Mouse (Mus musculus): ENCODE data around the gene Rpl19. TPM values are rescaled to one million over a fixed set of nuclear protein-coding genes. Genes with fewer than 3 reads are reported as not detected.

Gene Rpl19
- polyA plus RNA-seq, 1 experiment from 2014 or later: 970 TPM

DNA sequence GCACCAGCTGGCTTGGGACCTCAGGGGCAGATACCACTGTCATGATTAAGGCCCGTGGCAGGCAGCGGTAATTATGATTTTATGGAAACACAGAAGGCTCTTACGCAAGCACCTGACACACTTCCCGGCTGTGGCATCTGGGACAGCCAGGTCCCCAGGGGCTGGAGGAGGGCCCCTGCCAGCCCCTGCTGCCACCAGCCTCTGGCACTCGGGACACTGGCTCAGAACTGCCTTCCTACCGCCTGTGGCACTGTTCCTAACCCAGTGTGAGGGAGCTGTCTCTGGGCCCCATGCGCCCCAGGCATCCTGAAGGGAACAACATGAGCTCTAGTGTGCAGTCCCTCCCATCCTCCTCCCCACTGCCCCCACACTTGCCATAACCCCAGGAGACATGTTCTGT is 33.2 kb downstream of the Rpl19 start:
- 59% methylated on average over 7 of the region's 7 CpGs for WGBS
- Histone ChIP-seq H3K4me1 (replicated peaks; ENCODE audit: control insufficient read depth, insufficient read depth, low read length) (no peaks in the 10 kb centered on the region; the same call in 1 of the 2 replicates), H3K36me3 (ENCODE audit: control insufficient read depth, insufficient read depth, low read length) (no peaks in the 10 kb centered on the region), H3K9ac (ENCODE audit: low read depth, low read length) (no peak overlapping the region), H3K4me2 (replicated peaks; ENCODE audit: low read depth, low read length) (no peak overlapping the region), H3K9me3 (ENCODE audit: control insufficient read depth, low read length) (no peaks in the 10 kb centered on the region), H3K27ac (ENCODE audit: low read depth, low read length) (no peak overlapping the region), H3K4me3 (ENCODE audit: low read depth, low read length) (no peak overlapping the region), H3K27me3 (ENCODE audit: control insufficient read depth, insufficient read depth, low read length) (peaks cover 2% of the 10 kb centered on the region; the same call in 1 of the 2 replicates)
- no peak for ATAC-seq (ENCODE audit: low FRiP score)
- peak; percentile 23 for DNase-seq (ENCODE audit: low spot score)

- 69% methylated on average over 5 of the region's 5 CpGs for WGBS
- H3K4me1 ChIP-seq (replicated peaks; ENCODE audit: control insufficient read depth, insufficient read depth, low read length): no peaks in the 10 kb centered on the region; the same call in 1 of the 2 replicates
- ATAC-seq (ENCODE audit: low FRiP score) (no peak), DNase-seq (ENCODE audit: low spot score) (no peak)
- H3K27ac ChIP-seq (ENCODE audit: low read depth, low read length): no peak overlapping the region
- no peak overlapping the region for H3K9ac ChIP-seq (ENCODE audit: low read depth, low read length)
- H3K4me2 ChIP-seq (replicated peaks; ENCODE audit: low read depth, low read length): no peak overlapping the region
- no peaks in the 10 kb centered on the region for H3K9me3 ChIP-seq (ENCODE audit: control insufficient read depth, low read length)
- no peak overlapping the region for H3K4me3 ChIP-seq (ENCODE audit: low read depth, low read length)
- H3K27me3 ChIP-seq (ENCODE audit: control insufficient read depth, insufficient read depth, low read length): no peaks in the 10 kb centered on the region
- no peaks in the 10 kb centered on the region for H3K36me3 ChIP-seq (ENCODE audit: control insufficient read depth, insufficient read depth, low read length)
Observed at GRCm38 (mm10) chr11:98060104-98060692, 33.7 kb downstream of the Rpl19 start.

GRCm38 (mm10) chr11:98061441-98061840 is 34.9 kb downstream of the Rpl19 start:
- Histone ChIP-seq H3K4me3 (ENCODE audit: low read depth, low read length) (no peak overlapping the region), H3K9me3 (ENCODE audit: control insufficient read depth, low read length) (no peaks in the 10 kb centered on the region), H3K4me2 (replicated peaks; ENCODE audit: low read depth, low read length) (no peak overlapping the region), H3K4me1 (replicated peaks; ENCODE audit: control insufficient read depth, insufficient read depth, low read length) (no peaks in the 10 kb centered on the region; the same call in 1 of the 2 replicates), H3K27ac (ENCODE audit: low read depth, low read length) (no peak overlapping the region), H3K36me3 (ENCODE audit: control insufficient read depth, insufficient read depth, low read length) (no peaks in the 10 kb centered on the region), H3K27me3 (ENCODE audit: control insufficient read depth, insufficient read depth, low read length) (no peaks in the 10 kb centered on the region), H3K9ac (ENCODE audit: low read depth, low read length) (no peak overlapping the region)
- 78% methylated on average over 3 of the region's 3 CpGs for WGBS
- DNase-seq (ENCODE audit: low spot score): no peak
- no peak for ATAC-seq (ENCODE audit: low FRiP score)

DNA sequence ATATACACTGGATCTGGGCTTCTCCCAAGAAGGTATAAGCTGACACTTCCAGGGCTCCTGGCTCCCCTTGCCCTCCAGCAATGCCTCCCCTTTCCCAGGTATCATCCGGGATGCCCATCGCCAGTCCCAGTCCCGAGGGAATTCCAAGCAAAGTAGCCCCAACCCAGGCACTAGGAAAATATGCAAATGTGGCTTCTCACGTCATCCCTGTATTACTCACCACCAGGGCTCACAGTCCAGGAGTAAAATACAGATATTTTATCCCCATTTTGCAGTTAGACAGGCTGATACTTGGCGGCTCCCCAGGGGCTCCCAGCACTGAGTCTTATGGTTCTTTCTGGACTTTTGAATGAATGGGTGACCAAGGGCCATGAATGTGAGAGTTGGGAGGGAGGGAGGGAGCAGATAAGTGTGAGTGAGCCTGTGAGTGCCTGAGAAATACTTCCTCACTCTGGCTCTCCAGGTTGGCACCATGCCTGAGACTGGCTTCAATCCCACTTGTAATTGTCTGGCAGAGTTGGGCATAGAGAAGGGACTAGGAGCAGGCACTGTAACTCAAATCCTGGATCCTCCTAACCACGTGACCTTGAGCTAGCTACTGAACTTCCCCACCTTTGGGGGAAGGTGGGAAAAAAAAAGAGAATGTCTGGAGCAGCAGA is 35.5 kb downstream of the Rpl19 start:
- Histone ChIP-seq H3K4me1 (replicated peaks; ENCODE audit: control insufficient read depth, insufficient read depth, low read length) (no peaks in the 10 kb centered on the region; the same call in 1 of the 2 replicates), H3K9ac (ENCODE audit: low read depth, low read length) (no peak overlapping the region), H3K27me3 (ENCODE audit: control insufficient read depth, insufficient read depth, low read length) (no peaks in the 10 kb centered on the region), H3K4me2 (replicated peaks; ENCODE audit: low read depth, low read length) (no peak overlapping the region), H3K4me3 (ENCODE audit: low read depth, low read length) (no peak overlapping the region), H3K36me3 (ENCODE audit: control insufficient read depth, insufficient read depth, low read length) (no peaks in the 10 kb centered on the region), H3K27ac (ENCODE audit: low read depth, low read length) (no peak overlapping the region), H3K9me3 (ENCODE audit: control insufficient read depth, low read length) (no peaks in the 10 kb centered on the region)
- 63% methylated on average over 6 of the region's 6 CpGs for WGBS
- no peak for ATAC-seq (ENCODE audit: low FRiP score)
- DNase-seq (ENCODE audit: low spot score): no peak

GRCm38 (mm10) chr11:98066201-98066600 is 39.7 kb downstream of the Rpl19 start:
- Histone ChIP-seq H3K27me3 (ENCODE audit: control insufficient read depth, insufficient read depth, low read length) (no peaks in the 10 kb centered on the region), H3K27ac (ENCODE audit: low read depth, low read length) (no peak overlapping the region), H3K4me2 (replicated peaks; ENCODE audit: low read depth, low read length) (no peak overlapping the region), H3K9ac (ENCODE audit: low read depth, low read length) (no peak overlapping the region), H3K9me3 (ENCODE audit: control insufficient read depth, low read length) (no peaks in the 10 kb centered on the region), H3K4me1 (replicated peaks; ENCODE audit: control insufficient read depth, insufficient read depth, low read length) (no peaks in the 10 kb centered on the region), H3K4me3 (ENCODE audit: low read depth, low read length) (no peak overlapping the region), H3K36me3 (ENCODE audit: control insufficient read depth, insufficient read depth, low read length) (no peaks in the 10 kb centered on the region)
- WGBS: 94% methylated on average over 12 of the region's 12 CpGs
- ATAC-seq (ENCODE audit: low FRiP score) (no peak), DNase-seq (ENCODE audit: low spot score) (no peak)

GRCm38 (mm10) chr11:98067255-98067654 is 40.7 kb downstream of the Rpl19 start:
- no peak overlapping the region for H3K4me2 ChIP-seq (replicated peaks; ENCODE audit: low read depth, low read length)
- no peak overlapping the region for H3K9ac ChIP-seq (ENCODE audit: low read depth, low read length)
- H3K27me3 ChIP-seq (ENCODE audit: control insufficient read depth, insufficient read depth, low read length): no peaks in the 10 kb centered on the region
- ATAC-seq (ENCODE audit: low FRiP score) (no peak), DNase-seq (ENCODE audit: low spot score) (no peak)
- no peaks in the 10 kb centered on the region for H3K36me3 ChIP-seq (ENCODE audit: control insufficient read depth, insufficient read depth, low read length)
- no peak overlapping the region for H3K27ac ChIP-seq (ENCODE audit: low read depth, low read length)
- 92% methylated on average over 21 of the region's 21 CpGs for WGBS
- no peaks in the 10 kb centered on the region for H3K4me1 ChIP-seq (replicated peaks; ENCODE audit: control insufficient read depth, insufficient read depth, low read length)
- no peak overlapping the region for H3K4me3 ChIP-seq (ENCODE audit: low read depth, low read length)
- H3K9me3 ChIP-seq (ENCODE audit: control insufficient read depth, low read length): no peaks in the 10 kb centered on the region

- H3K4me1 ChIP-seq (replicated peaks; ENCODE audit: control insufficient read depth, insufficient read depth, low read length): no peaks in the 10 kb centered on the region
- no peaks in the 10 kb centered on the region for H3K9me3 ChIP-seq (ENCODE audit: control insufficient read depth, low read length)
- ATAC-seq (ENCODE audit: low FRiP score) (no peak), DNase-seq (ENCODE audit: low spot score) (no peak)
- H3K36me3 ChIP-seq (ENCODE audit: control insufficient read depth, insufficient read depth, low read length): no peaks in the 10 kb centered on the region
- H3K4me3 ChIP-seq (ENCODE audit: low read depth, low read length): no peak overlapping the region
- H3K9ac ChIP-seq (ENCODE audit: low read depth, low read length): no peak overlapping the region
- 88% methylated on average over 4 of the region's 4 CpGs for WGBS
- no peaks in the 10 kb centered on the region for H3K27me3 ChIP-seq (ENCODE audit: control insufficient read depth, insufficient read depth, low read length)
- H3K27ac ChIP-seq (ENCODE audit: low read depth, low read length): no peak overlapping the region
- no peak overlapping the region for H3K4me2 ChIP-seq (replicated peaks; ENCODE audit: low read depth, low read length)
Observed at GRCm38 (mm10) chr11:98073442-98073841, 46.9 kb downstream of the Rpl19 start.

DNA sequence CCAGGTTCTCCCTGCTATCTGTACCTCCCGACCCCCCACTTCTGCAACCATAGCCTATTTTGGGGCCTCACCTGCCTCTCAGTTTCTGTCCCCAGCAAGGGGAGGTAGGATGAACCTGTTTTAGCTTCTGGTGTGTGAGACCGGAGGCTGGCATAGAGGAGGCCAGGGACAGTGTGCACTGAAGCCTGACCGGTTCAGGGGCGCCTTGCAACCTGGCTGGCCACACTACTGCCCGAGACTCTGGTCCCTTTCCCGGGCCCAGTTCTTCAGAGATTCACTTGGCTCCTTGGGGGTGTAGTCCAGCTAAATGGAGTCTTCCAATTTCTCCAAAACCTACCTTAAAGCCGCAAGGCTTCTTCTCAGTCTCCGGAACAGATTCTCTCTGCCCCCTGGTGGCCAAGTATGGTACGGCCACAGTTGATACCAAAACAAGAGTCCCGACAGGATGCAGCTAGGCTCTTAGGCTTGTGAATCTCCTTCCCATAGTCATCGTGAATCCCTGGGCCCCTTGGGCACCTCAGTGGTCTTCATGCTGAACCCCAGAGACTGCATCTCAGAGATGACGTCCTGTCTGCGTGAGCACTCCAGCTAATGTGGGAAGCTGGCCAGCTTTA is 48.8 kb downstream of the Rpl19 start:
- Histone ChIP-seq H3K9ac (ENCODE audit: low read depth, low read length) (no peak overlapping the region), H3K4me1 (replicated peaks; ENCODE audit: control insufficient read depth, insufficient read depth, low read length) (no peaks in the 10 kb centered on the region), H3K4me2 (replicated peaks; ENCODE audit: low read depth, low read length) (no peak overlapping the region), H3K9me3 (ENCODE audit: control insufficient read depth, low read length) (no peaks in the 10 kb centered on the region), H3K4me3 (ENCODE audit: low read depth, low read length) (no peak overlapping the region), H3K27ac (ENCODE audit: low read depth, low read length) (no peak overlapping the region), H3K27me3 (ENCODE audit: control insufficient read depth, insufficient read depth, low read length) (no peaks in the 10 kb centered on the region), H3K36me3 (ENCODE audit: control insufficient read depth, insufficient read depth, low read length) (no peaks in the 10 kb centered on the region)
- WGBS: 21% methylated on average over 13 of the region's 13 CpGs
- ATAC-seq (ENCODE audit: low FRiP score) (no peak), DNase-seq (ENCODE audit: low spot score) (peak; percentile 94)

GRCm38 (mm10) chr11:98077086-98077485 is 50.6 kb downstream of the Rpl19 start:
- no peak for DNase-seq (ENCODE audit: low spot score)
- H3K4me2 ChIP-seq (replicated peaks; ENCODE audit: low read depth, low read length): no peak overlapping the region
- no peaks in the 10 kb centered on the region for H3K27me3 ChIP-seq (ENCODE audit: control insufficient read depth, insufficient read depth, low read length)
- H3K9me3 ChIP-seq (ENCODE audit: control insufficient read depth, low read length): no peaks in the 10 kb centered on the region
- no peaks in the 10 kb centered on the region for H3K4me1 ChIP-seq (replicated peaks; ENCODE audit: control insufficient read depth, insufficient read depth, low read length)
- H3K27ac ChIP-seq (ENCODE audit: low read depth, low read length): no peak overlapping the region
- no peak for ATAC-seq (ENCODE audit: low FRiP score)
- WGBS: 76% methylated on average over 8 of the region's 8 CpGs
- no peak overlapping the region for H3K9ac ChIP-seq (ENCODE audit: low read depth, low read length)
- no peaks in the 10 kb centered on the region for H3K36me3 ChIP-seq (ENCODE audit: control insufficient read depth, insufficient read depth, low read length)
- H3K4me3 ChIP-seq (ENCODE audit: low read depth, low read length): no peak overlapping the region
